Mouse (Mus musculus): ENCODE measurements around the gene Sowahd. TPM values are rescaled to one million over a fixed set of nuclear protein-coding genes. Genes with fewer than 3 reads are reported as not detected.
"Not testable (repeated sequence)": the region's sequence is repeated elsewhere in the genome, so short reads cannot be mapped to it uniquely, and the experiment has no call there.

Sowahd gene
- total RNA-seq (2021): not detected
- long read RNA-seq: 0 reads

DNA sequence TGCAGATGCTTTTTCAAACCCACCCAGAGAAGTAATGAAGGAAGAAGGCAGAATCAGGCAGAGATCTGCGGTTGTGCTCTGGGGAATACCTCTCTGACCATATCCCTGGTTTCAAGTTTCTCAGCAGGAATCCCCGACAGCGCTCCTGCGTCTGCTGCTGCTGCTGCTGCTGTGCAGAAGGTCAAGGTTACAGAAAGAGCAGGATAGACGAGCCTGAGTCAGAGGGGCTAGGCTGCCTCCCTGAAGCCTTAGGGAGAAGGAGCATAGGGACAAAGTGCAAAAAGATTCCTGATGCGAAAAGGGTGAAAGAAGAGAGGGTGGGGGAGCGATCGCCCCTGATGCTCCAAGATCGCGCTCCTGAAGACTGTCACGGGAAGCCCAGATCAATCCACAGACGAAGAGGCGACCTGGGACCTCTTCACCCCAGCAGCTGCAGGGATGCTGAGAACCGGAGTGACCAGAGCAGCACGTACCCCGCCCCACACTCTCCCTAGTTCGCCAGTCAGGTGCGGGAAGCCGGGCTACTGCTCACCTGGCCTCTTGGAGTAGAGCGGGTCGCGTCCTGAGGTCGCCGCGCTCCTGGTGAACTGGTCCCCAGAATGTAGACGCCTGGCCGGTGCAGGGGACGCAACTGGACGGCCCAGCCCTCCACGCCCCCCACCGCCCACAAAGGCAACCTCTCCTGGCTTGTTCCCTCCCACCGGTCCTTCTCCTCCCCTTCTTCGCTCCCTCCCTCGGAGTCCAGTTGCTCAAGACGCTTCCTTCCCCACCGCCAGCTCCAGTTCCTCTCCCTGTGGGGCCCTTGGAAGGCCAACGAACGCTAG, at the start of gene Sowahd:
Gene Sowahd (plus strand): TSS at position 780 of the 824 bp plus-strand sequence.
- no peak for DNase-seq (ENCODE audit: low spot score in 2 of 2)

DNA sequence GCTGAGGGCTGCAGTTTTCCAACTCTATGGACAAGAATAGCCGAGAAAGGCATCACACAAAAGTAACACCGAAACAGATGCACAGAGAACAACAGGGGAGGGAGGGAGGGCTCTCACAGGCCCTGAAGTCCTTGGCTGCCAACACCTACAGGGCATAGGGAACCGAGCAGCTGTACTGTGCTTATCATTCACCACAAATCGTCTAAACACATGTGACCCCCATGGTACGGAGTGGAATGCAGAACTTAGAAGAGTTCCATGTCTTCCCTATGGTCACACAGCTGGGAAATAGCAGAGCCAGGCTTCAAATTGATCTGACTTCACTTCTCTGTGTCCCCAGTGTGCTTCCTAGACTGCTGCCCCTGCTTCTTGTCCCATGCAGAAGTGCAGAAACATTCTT, 34.8 kb upstream of the Sowahd start:
- DNase-seq (ENCODE audit: low spot score in 2 of 2): no peak

DNA sequence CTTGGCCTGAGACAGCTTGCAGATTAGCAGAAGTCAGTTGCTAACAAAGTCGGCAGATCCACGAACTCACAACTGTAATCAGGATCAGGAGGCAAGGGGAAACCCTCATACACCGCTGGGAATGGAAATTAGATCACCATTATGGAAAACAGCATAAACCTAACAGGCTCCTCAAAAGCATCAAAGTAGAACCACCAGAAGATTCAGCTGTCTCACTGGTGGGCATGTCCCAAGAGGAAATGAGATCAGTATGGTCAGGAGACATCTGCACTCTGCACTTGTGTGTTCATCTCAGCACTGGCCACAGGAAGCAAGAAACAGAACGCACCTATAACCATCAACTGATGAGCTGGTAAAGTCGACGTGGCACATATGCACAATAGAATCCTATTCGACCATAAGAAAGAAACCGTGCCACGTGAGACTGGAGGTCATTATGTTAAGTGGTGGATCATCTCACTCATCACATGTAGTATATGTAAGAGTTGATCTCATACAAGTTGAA, 30.4 kb upstream of the Sowahd start:
- no peak for DNase-seq (ENCODE audit: low spot score in 2 of 2)

- DNase-seq (ENCODE audit: low spot score in 2 of 2): no peak
These were observed 29.6 kb upstream of the Sowahd start for GRCm38 (mm10) chrX:37019045-37019444.

GRCm38 (mm10) chrX:37022690-37023089, 26.0 kb upstream of the Sowahd start:
- peak; percentile 55 to 75 for DNase-seq (ENCODE audit: low spot score in 2 of 2)

DNA sequence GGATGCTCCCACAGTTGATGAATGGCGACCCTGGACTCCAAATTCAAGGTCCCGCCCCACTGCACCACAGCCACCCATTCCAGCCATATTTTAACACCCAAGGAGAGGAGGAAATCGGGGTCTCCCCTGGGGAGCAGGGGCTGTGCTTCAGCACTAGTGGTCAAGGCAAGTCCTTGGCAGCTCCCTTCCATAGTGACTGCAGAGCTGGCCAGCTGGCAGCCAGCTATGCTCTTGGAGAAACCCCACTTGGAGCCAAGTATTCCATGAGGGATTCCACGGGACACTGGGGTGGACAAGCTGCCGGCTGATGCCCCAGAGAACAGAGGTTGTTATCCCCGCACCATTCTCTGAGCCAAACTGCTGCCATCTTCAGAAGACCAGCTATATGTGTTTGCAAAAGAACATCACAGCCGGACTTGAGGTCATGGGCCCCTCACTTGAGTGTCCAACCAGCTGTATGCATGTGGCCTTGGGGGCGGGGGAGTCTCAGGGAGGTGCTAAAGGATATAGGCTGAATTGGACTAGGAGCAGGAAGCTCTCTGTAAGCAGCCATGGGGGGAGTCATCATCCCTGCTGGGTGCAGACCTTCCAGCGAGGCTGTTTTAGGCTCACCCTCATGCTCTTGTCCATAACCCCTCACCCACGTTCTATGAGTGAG, 24.9 kb upstream of the Sowahd start:
- no peak for DNase-seq (ENCODE audit: low spot score in 2 of 2)

DNA sequence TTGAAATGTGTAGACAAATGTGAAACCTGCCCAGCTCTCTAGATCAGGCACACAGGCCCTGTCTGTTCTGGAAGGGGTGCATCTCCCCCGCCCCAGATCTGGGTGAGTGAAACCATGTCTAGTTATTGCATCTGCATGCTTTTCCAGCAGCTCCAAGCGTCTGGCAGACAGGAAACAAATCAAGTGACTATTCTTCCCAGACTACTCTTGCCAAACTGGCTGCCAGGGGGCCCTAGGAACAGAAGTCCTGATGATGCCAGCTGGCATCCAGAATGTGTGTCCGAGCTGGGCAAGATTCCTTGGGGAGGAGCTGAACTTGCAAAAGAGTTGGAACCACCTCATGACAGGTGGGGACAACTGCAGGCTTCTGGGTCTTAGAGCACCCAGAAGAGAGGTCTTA, 20.3 kb upstream of the Sowahd start:
- peak; percentile 25 to 45 for DNase-seq (ENCODE audit: low spot score in 2 of 2)

DNA sequence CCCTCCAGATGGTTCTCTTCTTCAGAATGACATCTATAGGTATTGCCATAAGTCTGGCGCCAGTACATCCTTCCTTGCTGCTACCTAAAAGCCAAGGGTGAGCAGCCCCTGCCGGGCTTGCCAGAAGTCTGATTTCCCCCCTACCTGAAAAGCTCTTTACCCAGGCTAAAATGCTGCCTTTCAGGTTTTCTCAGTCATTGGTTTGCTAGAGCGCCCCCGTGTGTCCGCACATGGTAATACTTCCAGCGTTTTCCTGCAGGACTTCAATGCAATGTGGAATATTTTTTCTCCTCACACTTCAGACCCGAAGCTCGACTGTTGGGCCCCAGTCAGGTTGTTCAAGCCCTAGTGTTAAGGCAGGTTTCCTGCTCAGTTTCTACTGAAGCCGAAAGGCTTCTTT, 5.9 kb upstream of the Sowahd start:
- peak; percentile 68 to 77 for DNase-seq (ENCODE audit: low spot score in 2 of 2)

DNA sequence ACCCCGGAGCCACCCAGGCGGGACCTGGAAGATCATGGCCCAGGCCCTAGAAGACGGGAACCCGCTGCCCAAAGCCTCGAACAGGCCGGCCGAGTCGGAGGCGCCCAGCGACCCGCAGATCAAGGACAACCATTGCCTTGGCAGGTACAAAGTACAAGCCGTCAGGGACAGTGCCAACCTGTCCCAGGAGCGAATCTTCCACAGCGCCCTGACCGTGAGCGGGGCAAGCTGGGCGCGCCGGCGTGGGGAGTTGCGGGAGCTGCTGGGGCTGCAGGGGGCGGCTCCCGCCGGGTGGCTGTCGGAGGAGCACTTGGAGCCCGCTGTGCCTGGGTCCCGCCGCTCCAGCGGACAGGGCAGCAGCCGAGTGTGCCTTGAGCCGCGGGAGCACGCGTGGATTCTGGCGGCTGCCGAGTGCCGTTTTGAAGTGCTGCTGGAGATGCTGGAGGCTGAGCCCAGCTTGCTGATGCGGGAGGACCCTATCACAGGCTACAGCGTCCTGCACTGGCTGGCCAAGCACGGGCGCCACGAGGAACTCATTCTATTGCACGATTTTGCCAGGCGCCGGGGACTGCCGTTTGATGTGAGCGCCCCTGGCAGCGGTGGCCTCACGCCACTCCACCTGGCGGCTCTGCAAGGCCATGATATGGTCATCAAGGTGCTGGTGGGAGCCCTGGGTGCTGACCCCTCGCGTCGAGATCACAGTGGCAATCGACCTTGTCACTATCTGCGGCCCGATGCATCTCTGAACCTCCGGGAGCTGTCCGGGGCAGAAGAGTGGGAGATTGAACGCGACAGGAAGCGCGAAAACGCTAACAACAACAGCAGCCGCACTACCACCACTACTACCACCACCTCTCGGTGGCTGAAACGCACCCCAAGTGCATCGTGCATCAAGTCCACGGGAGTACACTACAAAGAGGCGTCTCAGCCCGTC, 512 bp downstream of the Sowahd start:
- DNase-seq (ENCODE audit: low spot score in 2 of 2): no peak

- no peak for DNase-seq (ENCODE audit: low spot score in 2 of 2)
These were observed 15.3 kb downstream of the Sowahd start for GRCm38 (mm10) chrX:37063902-37064301.

- DNase-seq (ENCODE audit: low spot score in 2 of 2): no peak
These were observed 18.7 kb downstream of the Sowahd start for GRCm38 (mm10) chrX:37067299-37067698.

DNA sequence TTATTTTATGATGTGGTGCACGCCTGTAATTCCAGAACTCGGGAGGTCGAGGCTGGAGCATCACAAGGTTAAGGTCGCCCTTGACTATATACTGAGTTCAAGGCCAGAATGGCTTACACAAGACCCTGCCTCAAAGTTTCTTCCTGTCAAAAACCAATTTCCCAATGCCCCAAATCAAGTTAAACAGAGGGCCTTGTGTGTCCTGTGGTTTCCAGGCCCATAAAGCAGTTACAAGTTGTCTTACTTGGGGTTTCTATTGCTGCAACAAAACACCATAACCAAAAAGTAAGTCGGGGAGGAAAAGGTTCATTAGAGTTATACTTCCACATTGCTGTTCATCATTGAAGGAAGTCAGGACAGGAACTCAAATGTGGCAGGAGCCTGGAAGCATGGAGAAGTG, 20.1 kb downstream of the Sowahd start:
- DNase-seq (ENCODE audit: low spot score in 2 of 2): no peak

DNA sequence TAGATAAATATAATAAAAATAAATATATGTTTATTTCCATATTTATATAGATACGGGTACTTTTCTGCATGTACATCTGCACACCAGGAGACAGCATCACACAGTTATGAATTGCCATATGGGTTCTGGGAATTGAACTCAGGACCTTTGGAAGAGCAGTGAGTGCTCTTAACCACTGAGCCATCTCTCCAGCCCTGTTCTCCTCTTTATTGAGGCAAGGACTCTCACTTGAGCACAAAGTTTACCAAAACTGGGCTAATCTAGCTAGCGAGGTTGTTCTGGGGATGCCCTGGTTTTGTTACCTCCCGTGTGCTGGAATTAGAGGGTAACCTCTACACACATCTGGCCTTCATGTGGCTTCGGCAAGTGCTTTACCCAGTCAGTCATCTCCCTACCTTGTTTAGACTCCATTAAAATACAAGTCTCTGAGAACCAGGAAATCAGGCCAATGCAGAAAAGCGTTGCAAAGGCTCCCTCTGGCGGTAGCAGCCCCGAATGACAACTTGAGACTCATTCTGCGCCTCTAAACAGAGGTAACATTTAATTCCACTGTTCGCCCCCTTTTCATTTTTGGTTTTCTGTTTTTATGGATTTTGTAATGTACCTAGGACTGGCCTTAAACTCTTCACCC, 25.7 kb downstream of the Sowahd start:
- peak; percentile 66 to 77 for DNase-seq (ENCODE audit: low spot score in 2 of 2)

- no peak for DNase-seq (ENCODE audit: low spot score in 2 of 2)
These were observed 28.0 kb downstream of the Sowahd start for GRCm38 (mm10) chrX:37076651-37077050.

DNA sequence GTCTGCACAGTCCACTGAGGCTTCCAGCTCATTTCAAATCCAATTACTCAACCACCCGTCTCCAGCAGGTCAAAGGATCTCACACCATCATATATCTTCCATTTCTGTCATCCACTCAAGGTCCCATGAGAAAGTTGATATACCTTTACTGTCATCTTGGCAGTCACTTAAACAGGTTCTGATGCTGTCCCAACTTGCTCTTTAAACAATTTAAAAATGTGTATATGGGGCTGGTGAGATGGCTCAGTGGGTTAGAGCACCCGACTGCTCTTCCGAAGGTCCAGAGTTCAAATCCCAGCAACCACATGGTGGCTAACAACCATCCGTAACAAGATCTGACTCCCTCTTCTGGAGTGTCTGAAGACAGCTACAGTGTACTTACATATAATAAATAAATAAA, 31.7 kb downstream of the Sowahd start:
- not testable (repeated sequence) for DNase-seq (ENCODE audit: low spot score in 2 of 2)

GRCm38 (mm10) chrX:37081194-37081593, 32.5 kb downstream of the Sowahd start:
- no peak for DNase-seq (ENCODE audit: low spot score in 2 of 2)

DNA sequence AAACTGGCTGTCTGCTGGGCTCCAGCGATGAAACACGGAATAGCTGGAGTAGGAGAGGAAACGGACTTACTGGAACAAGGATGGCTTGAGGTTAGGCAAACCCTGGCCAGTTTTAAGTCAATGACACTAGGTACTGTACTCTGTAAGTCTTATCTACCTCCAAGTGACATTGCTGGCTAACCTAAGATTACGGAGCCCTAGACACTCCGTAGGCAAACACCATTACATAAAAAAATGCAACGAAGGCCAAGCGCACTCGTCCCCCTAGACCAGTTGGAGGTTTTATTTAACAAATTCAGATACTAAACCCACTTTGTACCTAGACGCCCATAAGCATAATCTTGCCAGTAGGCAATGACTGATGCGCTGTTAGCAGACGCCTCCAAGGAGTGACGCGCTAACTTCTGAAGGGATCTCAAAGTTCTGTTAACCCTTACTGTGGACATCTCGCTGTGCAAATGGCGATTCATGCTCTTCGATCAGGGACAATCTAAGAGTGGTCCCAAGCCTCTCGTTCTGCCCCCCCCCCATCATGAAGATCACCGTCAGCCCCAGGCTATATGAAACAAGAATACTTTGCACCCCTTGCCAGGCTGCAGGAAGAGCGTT, 35.8 kb downstream of the Sowahd start:
- peak; percentile 13 to 25 for DNase-seq (ENCODE audit: low spot score in 2 of 2)

DNA sequence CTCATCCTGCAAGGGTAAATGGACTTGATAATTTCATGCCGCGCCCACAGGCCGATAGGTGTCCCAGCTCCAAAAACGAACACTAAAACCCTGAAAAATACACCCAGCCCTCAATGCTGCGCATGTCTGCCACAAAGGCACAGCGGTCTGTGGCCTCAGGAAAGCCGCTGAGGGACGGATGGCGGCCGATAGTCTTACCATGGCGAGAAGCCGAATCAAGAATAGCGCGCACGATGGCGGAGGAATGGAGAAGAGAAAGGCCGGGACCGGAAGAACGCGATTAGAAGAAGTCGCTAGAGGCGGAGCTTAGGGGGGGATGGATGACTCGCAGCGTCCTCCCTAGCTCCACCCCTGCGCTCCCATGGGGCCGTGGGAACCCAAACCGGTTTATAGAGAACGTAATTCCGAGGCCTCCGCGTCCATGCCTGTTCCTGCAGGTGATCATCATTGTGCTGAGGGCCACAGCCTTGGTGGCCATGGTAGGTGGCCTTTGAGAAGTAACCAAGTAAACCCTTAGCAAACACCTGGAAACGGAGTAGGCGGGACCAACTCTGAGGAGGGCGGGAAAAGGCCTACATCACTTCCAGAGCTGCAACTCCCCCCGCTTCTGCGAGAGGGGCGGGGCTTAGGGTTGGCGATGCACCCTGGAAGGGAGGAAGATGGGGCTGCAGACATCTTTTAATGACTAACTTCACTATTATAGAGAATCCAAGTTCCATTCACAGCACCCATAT, 36.4 kb downstream of the Sowahd start, which contains the start of gene Rpl39:
Gene Rpl39 (minus strand): TSS at position 476 of the 734 bp plus-strand sequence.
- peak; percentile 75 to 84 for DNase-seq (ENCODE audit: low spot score in 2 of 2)

- DNase-seq (ENCODE audit: low spot score in 2 of 2): no peak
These were observed 37.0 kb downstream of the Sowahd start for GRCm38 (mm10) chrX:37085665-37086064.

- no peak for DNase-seq (ENCODE audit: low spot score in 2 of 2)
These were observed 40.1 kb downstream of the Sowahd start for GRCm38 (mm10) chrX:37088778-37089177.
